Mouse (Mus musculus) lung, postnatal 0 days (tissue): ENCODE data around the gene Sept11.

Experiments used
- CTCF ChIP-seq: IDR thresholded peaks from 2 replicates; pipeline ENCODE4 v1.5.1; 2016; ENCODE audit warnings: antibody characterized with exemption, mild to moderate bottlenecking
- EP300 ChIP-seq: IDR thresholded peaks from 2 replicates; pipeline ENCODE4 v1.6.1; 2016; ENCODE audit warnings: antibody characterized with exemption, mild to moderate bottlenecking, control low read depth

DNA sequence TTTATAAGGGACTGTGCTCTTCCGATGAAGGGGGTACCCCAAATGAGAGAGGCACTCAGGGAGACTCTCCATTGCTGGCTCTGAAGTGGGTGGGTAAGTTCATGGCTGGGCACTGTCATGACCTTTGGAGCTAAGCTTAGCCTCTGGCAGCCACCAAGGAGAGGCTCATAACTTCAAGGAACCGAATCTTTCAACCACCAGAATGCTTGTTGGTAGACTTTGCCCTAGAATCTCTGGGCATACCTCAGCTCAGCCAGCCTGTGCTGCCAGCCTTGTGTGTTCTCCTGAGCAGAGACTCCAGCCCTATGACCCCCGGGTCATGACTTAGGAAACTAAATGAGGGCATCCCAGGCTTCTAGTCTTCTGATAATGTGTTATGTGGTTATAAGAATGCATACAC is 35.5 kb downstream of the Sept11 start:
- TF ChIP-seq CTCF (no peak), EP300 (no peak)
